8 mouse cellular contexts compared by ENCODE assay signal in the genomic region with DNA sequence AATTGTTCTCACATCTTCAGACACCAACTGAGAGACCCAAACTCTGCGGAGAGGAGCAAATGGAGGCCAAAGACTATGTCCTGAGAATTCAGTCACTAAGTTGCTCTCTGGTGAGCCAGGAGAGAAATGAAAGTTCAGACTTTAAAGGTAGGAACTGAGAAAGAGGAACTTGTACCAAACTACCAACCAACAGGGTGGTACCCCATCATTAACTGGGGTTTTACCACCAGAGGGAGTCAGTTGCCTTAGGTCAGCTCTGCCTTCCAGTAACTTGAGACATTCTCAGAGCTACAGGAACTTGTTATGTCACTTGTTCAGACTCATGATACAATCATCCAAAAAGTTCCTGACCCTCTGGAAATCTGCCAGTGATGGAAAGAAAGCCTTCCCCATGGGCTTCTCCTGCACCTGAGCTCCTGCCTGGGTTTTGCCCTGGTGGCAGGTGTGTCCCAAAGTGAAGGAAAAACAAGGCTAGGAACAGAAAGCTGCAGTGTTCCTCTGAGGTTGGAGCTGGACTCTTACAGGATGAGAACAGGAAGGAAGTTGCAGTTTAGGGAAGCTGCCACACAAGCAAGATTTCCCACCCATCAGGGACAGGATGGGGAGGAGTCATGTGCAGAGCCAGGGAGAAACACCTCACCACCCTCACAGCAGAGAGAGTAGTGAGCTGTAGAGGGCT. TPM values are rescaled to one million over a fixed set of nuclear protein-coding genes. Genes with fewer than 3 reads are reported as not detected.
DNase-seq lines count a peak whose midpoint lies in the region.

A gene (minus strand): TSS at position 149 of the 679 bp plus-strand sequence.

- intact Hi-C loops in left cerebral cortex, postnatal 25 days (cut with DNase I), result no loop called here
- intact Hi-C loops in left cerebral cortex, postnatal 10 days (cut with DNase I), result no loop called here

- peak; percentile 1 to 2 for DNase-seq in left cerebral cortex, postnatal 25 days (ENCODE audit: low spot score in 2 of 2)
- no peak for DNase-seq in left cerebral cortex, postnatal 10 days (ENCODE audit: extremely low spot score in 1 of 2, low spot score in 2 of 2)
- DNase-seq in brain, adult 2 months (ENCODE audit: low read depth, low spot score), result peak; percentile 21
- DNase-seq in lung, adult 18-20 months, result peak; percentile 35 to 40
- DNase-seq in thymus, postnatal 0 days (ENCODE audit: low spot score), result peak; percentile 60
- DNase-seq in frontal cortex, postnatal 10 days (ENCODE audit: low spot score in 2 of 2), result no peak
- no peak for DNase-seq in right cerebral cortex, postnatal 14 days
- DNase-seq in adrenal gland, postnatal 10 days, result no peak

RNA-seq across cellular contexts. Expression of the gene that starts here (rescaled TPM):
- total RNA-seq in left cerebral cortex, postnatal 25 days (2021), result not detected
- total RNA-seq in left cerebral cortex, postnatal 10 days (2021), result not detected
- 0.21 and 0.46 TPM in 2 replicates for polyA plus RNA-seq in thymus, postnatal 0 days (2015; fragmentation: Nextera tagmentation; extraction: Ambion mirVana)
- under 1 TPM; 0.21 to 0.39 TPM for total RNA-seq in adrenal gland, postnatal 10 days (2021)

Comparison
In these comparisons a context has a peak if more than half of its experiments do, and no peak if none do; other contexts are left out.
1. Peak in DNase-seq in left cerebral cortex, postnatal 25 days; RNA of the gene not detected or under 1 TPM.
2. Peak in DNase-seq in thymus, postnatal 0 days; RNA of the gene not detected or under 1 TPM.
3. DNase-seq: peak in brain, adult 2 months (single experiment) and lung, adult 18-20 months (2 of 2); none in left cerebral cortex, postnatal 10 days (0 of 2), frontal cortex, postnatal 10 days (0 of 2), right cerebral cortex, postnatal 14 days (single experiment) and adrenal gland, postnatal 10 days (single experiment).